Mouse (Mus musculus) CH12.LX (cell line): Measurements from ENCODE around the gene Acsm2. TPM values are rescaled to one million over a fixed set of nuclear protein-coding genes. Genes with fewer than 3 reads are reported as not detected.

Source experiments
- DNase-seq: peaks from one replicate; pipeline ENCODE4 v3.0.0-alpha.2; 2013; ENCODE audit errors: extremely low read depth
- H3K27ac ChIP-seq: 2 replicates; pipeline ENCODE4 v1.5.1; 2012; ENCODE audit warnings: low read depth, mild to moderate bottlenecking, control low read depth, moderate library complexity; ENCODE audit not compliant: insufficient read depth
- H3K27me3 ChIP-seq: replicated peaks from 2 replicates; pipeline ENCODE3; 2012; ENCODE audit warnings: inconsistent platforms
- H3K36me3 ChIP-seq, 2 experiments: replicated peaks in 1 of 2; 2 replicates each; pipeline versions ENCODE3 to v1.6.1; 2012; ENCODE audit warnings: inconsistent platforms in 1 of 2, low read length in 1 of 2, mild to moderate bottlenecking in 1 of 2, mixed read lengths in 1 of 2, moderate library complexity in 1 of 2; ENCODE audit not compliant: control insufficient read depth in 1 of 2, insufficient read depth in 1 of 2
- H3K4me1 ChIP-seq, 2 experiments: 2 replicates each; pipeline ENCODE4 v1.6.1; 2012; ENCODE audit warnings: inconsistent platforms in 1 of 2, moderate library complexity in 1 of 2; ENCODE audit not compliant: insufficient read depth in 2 of 2, control insufficient read depth in 1 of 2
- H3K4me2 ChIP-seq: 2 replicates; pipeline ENCODE4 v1.6.1; 2012; ENCODE audit warnings: low read depth, mild to moderate bottlenecking, control low read depth; ENCODE audit not compliant: poor library complexity, insufficient read depth, severe bottlenecking
- H3K4me3 ChIP-seq, 3 experiments: fragments of 150-350 bp in 1 of 3; sonication (generic) in 1 of 3; replicated peaks in 1 of 3; 2 replicates each; pipeline versions ENCODE3 to v1.5.1; 2011 to 2012; ENCODE audit warnings: low read depth in 2 of 3, low read length in 2 of 3, mild to moderate bottlenecking in 2 of 3, moderate library complexity in 2 of 3, control low read depth in 1 of 3, improper control_type of control experiment in 1 of 3, inconsistent platforms in 1 of 3, mixed read lengths in 1 of 3; ENCODE audit not compliant: poor library complexity in 1 of 3
- H3K79me2 ChIP-seq: replicated peaks from 2 replicates; pipeline ENCODE4 v1.6.1; 2012; ENCODE audit warnings: mild to moderate bottlenecking, moderate library complexity; ENCODE audit not compliant: control insufficient read depth, poor library complexity, insufficient read depth, severe bottlenecking; ENCODE audit errors: extremely low read depth
- H3K9ac ChIP-seq: 2 replicates; pipeline ENCODE4 v1.6.1; 2012; ENCODE audit warnings: low read depth, mild to moderate bottlenecking, control low read depth, moderate library complexity; ENCODE audit not compliant: insufficient read depth
- H3K9me3 ChIP-seq: replicated peaks from 2 replicates; pipeline ENCODE3; 2012; ENCODE audit warnings: low read length, inconsistent platforms, mixed read lengths
- BHLHE40 ChIP-seq: IDR thresholded peaks from 2 replicates; pipeline ENCODE4 v1.6.1; 2011; ENCODE audit warnings: mild to moderate bottlenecking, low read depth, low read length, improper control_type of control experiment
- CHD1 ChIP-seq: IDR thresholded peaks from 2 replicates; pipeline ENCODE4 v1.6.1; 2012; ENCODE audit warnings: low read depth, low read length, improper control_type of control experiment, inconsistent platforms
- CTCF ChIP-seq, 2 experiments: IDR thresholded peaks in 1 of 2; conservative IDR thresholded peaks in 1 of 2; 2 replicates each; pipeline ENCODE4 v1.5.1; 2011 to 2012; ENCODE audit warnings: low read depth in 2 of 2, low read length in 2 of 2, improper control_type of control experiment in 1 of 2, inconsistent platforms in 1 of 2, mild to moderate bottlenecking in 1 of 2, moderate library complexity in 1 of 2
- E2F4 ChIP-seq: IDR thresholded peaks from 2 replicates; pipeline ENCODE4 v1.6.1; 2011; ENCODE audit warnings: low read depth, low read length, improper control_type of control experiment; ENCODE audit not compliant: insufficient replicate concordance
- ELF1 ChIP-seq: IDR thresholded peaks from 2 replicates; pipeline ENCODE4 v1.6.1; 2014; ENCODE audit warnings: low read depth, mild to moderate bottlenecking, inconsistent platforms, low read length, improper control_type of control experiment
- EP300 ChIP-seq: IDR thresholded peaks from 2 replicates; pipeline ENCODE4 v1.6.1; 2011; ENCODE audit warnings: low read length, improper control_type of control experiment
- HCFC1 ChIP-seq: IDR thresholded peaks from 2 replicates; pipeline ENCODE4 v1.6.1; 2012; ENCODE audit warnings: low read depth, mild to moderate bottlenecking, inconsistent platforms, low read length, improper control_type of control experiment
- JUN ChIP-seq: IDR thresholded peaks from 2 replicates; pipeline ENCODE4 v1.6.1; 2011; ENCODE audit warnings: low read depth, mild to moderate bottlenecking, low read length, improper control_type of control experiment, moderate library complexity; ENCODE audit not compliant: insufficient read depth
- MAX ChIP-seq: IDR thresholded peaks from 2 replicates; pipeline ENCODE4 v1.6.1; 2011; ENCODE audit warnings: low read length, improper control_type of control experiment
- MAZ ChIP-seq: IDR thresholded peaks from 2 replicates; pipeline ENCODE4 v1.6.1; 2012; ENCODE audit warnings: low read depth, mild to moderate bottlenecking, inconsistent platforms, low read length, improper control_type of control experiment, moderate library complexity
- MEF2A ChIP-seq: IDR thresholded peaks from 2 replicates; pipeline ENCODE4 v1.6.1; 2014; ENCODE audit warnings: low read depth, mild to moderate bottlenecking, inconsistent platforms, low read length, improper control_type of control experiment, borderline replicate concordance
- PAX5 ChIP-seq: IDR thresholded peaks from 2 replicates; pipeline ENCODE4 v1.6.1; 2012; ENCODE audit warnings: low read length, inconsistent platforms, mixed read lengths
- POLR2AphosphoS2 ChIP-seq: IDR thresholded peaks from 2 replicates; pipeline ENCODE4 v1.6.1; 2011; ENCODE audit warnings: low read depth, low read length, improper control_type of control experiment
- RAD21 ChIP-seq: IDR thresholded peaks from 2 replicates; pipeline ENCODE4 v1.6.1; 2011; ENCODE audit warnings: low read depth, mild to moderate bottlenecking, low read length, improper control_type of control experiment, moderate library complexity
- RCOR1 ChIP-seq: conservative IDR thresholded peaks from 2 replicates; pipeline ENCODE4 v1.6.1; 2012; ENCODE audit warnings: low read depth, mild to moderate bottlenecking, inconsistent platforms, low read length, improper control_type of control experiment
- SIN3A ChIP-seq: IDR thresholded peaks from 2 replicates; pipeline ENCODE4 v1.6.1; 2012; ENCODE audit warnings: low read length, improper control_type of control experiment, inconsistent platforms
- SMC3 ChIP-seq: IDR thresholded peaks from 2 replicates; pipeline ENCODE4 v1.6.1; 2011; ENCODE audit warnings: low read depth, low read length, improper control_type of control experiment
- TBP ChIP-seq: conservative IDR thresholded peaks from 2 replicates; pipeline ENCODE4 v1.6.1; 2011; ENCODE audit warnings: low read depth, low read length, improper control_type of control experiment
- UBTF ChIP-seq: IDR thresholded peaks from 2 replicates; pipeline ENCODE4 v1.6.1; 2012; ENCODE audit warnings: low read depth, mild to moderate bottlenecking, inconsistent platforms, low read length, improper control_type of control experiment, moderate library complexity
- ZC3H11A ChIP-seq: IDR thresholded peaks from 2 replicates; pipeline ENCODE4 v1.6.1; 2012; ENCODE audit warnings: low read depth, mild to moderate bottlenecking, inconsistent platforms, low read length, improper control_type of control experiment
- ZKSCAN1 ChIP-seq: IDR thresholded peaks from 2 replicates; pipeline ENCODE4 v1.6.1; 2012; ENCODE audit warnings: low read depth, inconsistent platforms, low read length, improper control_type of control experiment, borderline replicate concordance
- ZMIZ1 ChIP-seq: IDR thresholded peaks from 2 replicates; pipeline ENCODE4 v1.6.1; 2012; ENCODE audit warnings: low read depth, mild to moderate bottlenecking, inconsistent platforms, low read length, improper control_type of control experiment
- dilution Hi-C: fragments of 300-500 bp; cut with MboI; formaldehyde crosslinking; loops from 2 replicates; pipeline ENCODE4 v1.14.3; 2020; ENCODE audit warnings: low sequenced_read_pairs; ENCODE audit not compliant: extremely low pct_unique_long_range_greater_than_20kb, extremely low pct_ligation_motif_present
- in situ Hi-C: fragments of 300-500 bp; cut with MboI; formaldehyde crosslinking; loops from 3 replicates; pipeline ENCODE4 v1.14.3; 2019; ENCODE audit warnings: low sequenced_read_pairs, low pct_ligation_motif_present, low pct_unique_long_range_greater_than_20kb, mixed read lengths
- polyA plus RNA-seq: library from polyadenylated mRNA; unstranded; fragments of >175 nt; gene quantifications from 2 replicates; pipeline ENCODE4 v1.2.1, GENCODE M21; 2012; ENCODE audit warnings: low read depth; ENCODE audit not compliant: insufficient read length
- total RNA-seq, 2 experiments: library from RNA; depleted of rRNA; stranded (reverse); fragments of 300-350 nt in 1 of 2; fragments of >200 nt in 1 of 2; gene quantifications; 2 replicates each; pipeline ENCODE4 v1.2.3; 2012 to 2014

Gene Acsm2
- total and polyA plus RNA-seq, 3 experiments: not detected

- Histone ChIP-seq H3K9me3 (no peaks in the 10 kb centered on the region), H3K4me1 (peaks cover 13 to 44% of the 10 kb centered on the region in 2 experiments; a peak in 3 of 4 replicates), H3K4me3 (no peak overlapping the region), H3K27me3 (no peaks in the 10 kb centered on the region), H3K9ac (no peak overlapping the region), H3K79me2 (no peaks in the 10 kb centered on the region), H3K36me3 (no peaks in the 10 kb centered on the region), H3K27ac (no peak overlapping the region), H3K4me2 (no peak overlapping the region)
- dilution Hi-C loops: no loop called here
- DNase-seq: no peak
- in situ Hi-C loops: no loop called here
- no peak for TF ChIP-seq ZKSCAN1
- TF ChIP-seq, all 38 proteins: peak for 0
Observed at GRCm38 (mm10) chr7:119545572-119545971, 8.6 kb upstream of the Acsm2 start.

- in situ Hi-C loops: no loop called here
- peaks cover 0 to 7% of the 10 kb centered on the region in 2 experiments; a peak in 2 of 4 replicates for H3K4me1 ChIP-seq
- H3K9me3 ChIP-seq: no peaks in the 10 kb centered on the region
- no peak overlapping the region for H3K4me3 ChIP-seq
- H3K9ac ChIP-seq: no peak overlapping the region
- no peaks in the 10 kb centered on the region for H3K27me3 ChIP-seq
- dilution Hi-C loops: no loop called here
- no peak for TF ChIP-seq HCFC1
- TF ChIP-seq RCOR1: no peak
- no peak for TF ChIP-seq SIN3A
- no peak for TF ChIP-seq RAD21
- TF ChIP-seq POLR2AphosphoS2: no peak
- no peak for TF ChIP-seq CHD1
- no peak overlapping the region for H3K27ac ChIP-seq
- H3K4me2 ChIP-seq: no peak overlapping the region
- no peak for DNase-seq
- H3K79me2 ChIP-seq: no peaks in the 10 kb centered on the region
- H3K36me3 ChIP-seq: no peaks in the 10 kb centered on the region
Observed at GRCm38 (mm10) chr7:119550471-119551222, 3.5 kb upstream of the Acsm2 start.

GRCm38 (mm10) chr7:119559789-119560451 lies 5.8 kb downstream of the Acsm2 start:
- no peaks in the 10 kb centered on the region for H3K27me3 ChIP-seq
- H3K9me3 ChIP-seq: no peaks in the 10 kb centered on the region
- no peak overlapping the region for H3K4me3 ChIP-seq
- no peak for DNase-seq
- H3K4me1 ChIP-seq: no peaks in the 10 kb centered on the region
- no peak overlapping the region for H3K9ac ChIP-seq
- H3K4me2 ChIP-seq: no peak overlapping the region
- TF ChIP-seq PAX5 (no peak), RCOR1 (no peak), MAX (no peak), ZMIZ1 (no peak), CTCF (conservative IDR thresholded peaks at IDR 0.05 in 1 of 2, IDR thresholded peaks at IDR 0.05 in 1 of 2; ENCODE audit: low read depth in 2 of 2, low read length in 2 of 2) (no peak), E2F4 (no peak), CHD1 (no peak), ZC3H11A (no peak), MAZ (no peak), SMC3 (no peak), UBTF (no peak), EP300 (no peak), BHLHE40 (no peak), MEF2A (no peak), JUN (no peak), ELF1 (no peak), TBP (no peak), SIN3A (no peak), POLR2AphosphoS2 (no peak)
- no peaks in the 10 kb centered on the region for H3K79me2 ChIP-seq
- in situ Hi-C loops (no loop called here), dilution Hi-C loops (no loop called here)
- no peaks in the 10 kb centered on the region for H3K36me3 ChIP-seq
- no peak overlapping the region for H3K27ac ChIP-seq
